8 mouse cellular contexts compared by ENCODE assay signal in genomic region chr6:50596301-50597211, GRCm38 (mm10). TPM values are rescaled to one million over a fixed set of nuclear protein-coding genes. Genes with fewer than 3 reads are reported as not detected.
A peak's percentile ranks its signal among the peaks of the same experiment; 100 is the strongest.
DNase-seq lines count a peak whose midpoint lies in the region; ATAC-seq and TF ChIP-seq lines count a peak whose summit lies in the region.

4921507P07Rik (minus strand) TSS chr6:50596632.

- peak; percentile 27 to 87; a peak in 3 of 4 replicates for TF ChIP-seq CTCF in CH12.LX (conservative IDR thresholded peaks at IDR 0.05 in 1 of 2, IDR thresholded peaks at IDR 0.05 in 1 of 2; ENCODE audit: low read depth in 2 of 2, low read length in 2 of 2)

- peak; percentile 95 for DNase-seq in CH12.LX (ENCODE audit: extremely low read depth)
- DNase-seq in c-Kit-positive CD71-positive TER-119-negative erythroid progenitor cells, embryonic 14.5 days (ENCODE audit: low read depth), result peak; percentile 91
- peak; percentile 95 for DNase-seq in forebrain, embryonic 10.5 days (ENCODE audit: extremely low spot score, low spot score)
- DNase-seq in kidney, postnatal 14 days, result peak; percentile 96
- peak; percentile 92 to 95 for DNase-seq in natural killer cell, adult 2 months (ENCODE audit: low spot score in 2 of 2)

- TF ChIP-seq RAD21 in CH12.LX (IDR thresholded peaks at IDR 0.05; ENCODE audit: low read depth, low read length), result peak; percentile 54

- H3K27ac ChIP-seq in CH12.LX (ENCODE audit: insufficient read depth, low read depth), result no peak within 1 kb of the TSS
- peak within 1 kb of the TSS; percentile 84 for H3K27ac ChIP-seq in forebrain, embryonic 10.5 days
- H3K27ac ChIP-seq in heart, embryonic 15.5 days, result peak within 1 kb of the TSS; percentile 14; the same call in 1 of the 2 replicates
- no peak within 1 kb of the TSS for H3K27ac ChIP-seq in liver, embryonic 12.5 days
- H3K27ac ChIP-seq in stomach, embryonic 14.5 days (ENCODE audit: low read length), result 0 out of 2 replicates have a peak within 1 kb of the TSS, but pooled peaks have one; percentile 15

- H3K36me3 ChIP-seq in CH12.LX (replicated peaks in 1 of 2; ENCODE audit: control insufficient read depth in 1 of 2, insufficient read depth in 1 of 2, low read length in 1 of 2), result no peaks in the 10 kb centered on the region
- H3K36me3 ChIP-seq in forebrain, embryonic 10.5 days (replicated peaks), result peaks cover 3% of the 10 kb centered on the region; the same call in 1 of the 2 replicates
- no peaks in the 10 kb centered on the region for H3K36me3 ChIP-seq in heart, embryonic 15.5 days
- no peaks in the 10 kb centered on the region for H3K36me3 ChIP-seq in liver, embryonic 12.5 days
- H3K36me3 ChIP-seq in stomach, embryonic 14.5 days (ENCODE audit: control insufficient read depth, insufficient read depth, low read length), result no peaks in the 10 kb centered on the region

- 1% methylated on average over 54 of the region's 62 CpGs for WGBS in forebrain, embryonic 10.5 days
- WGBS in heart, embryonic 15.5 days, result under 1% methylated on average over 58 of the region's 62 CpGs
- 2% methylated on average over 59 of the region's 62 CpGs for WGBS in liver, embryonic 12.5 days (ENCODE audit: insufficient replicate concordance)
- under 1% methylated on average over 62 of the region's 62 CpGs for WGBS in stomach, embryonic 14.5 days

- in situ Hi-C loops in CH12.LX (cut with MboI; ENCODE audit: low pct_ligation_motif_present, low pct_unique_long_range_greater_than_20kb, low sequenced_read_pairs), result no loop called here

- peak; percentile 98 for ATAC-seq in heart, embryonic 15.5 days (replicated peaks; ENCODE audit: insufficient number of reproducible peaks, insufficient read depth, low FRiP score, low read depth)
- ATAC-seq in liver, embryonic 12.5 days, result peak; percentile 99
- peak; percentile 98 for ATAC-seq in stomach, embryonic 14.5 days (ENCODE audit: insufficient number of reproducible peaks, insufficient read depth, low FRiP score, low read depth)

- peaks cover 0 to 11% of the 10 kb centered on the region in 2 experiments; a peak in 2 of 4 replicates for H3K4me1 ChIP-seq in CH12.LX (ENCODE audit: control insufficient read depth in 1 of 2, insufficient read depth in 2 of 2)
- peaks cover 9% of the 10 kb centered on the region for H3K4me1 ChIP-seq in forebrain, embryonic 10.5 days
- peaks cover 25% of the 10 kb centered on the region for H3K4me1 ChIP-seq in heart, embryonic 15.5 days (replicated peaks)
- H3K4me1 ChIP-seq in liver, embryonic 12.5 days, result peaks cover 14% of the 10 kb centered on the region; the same call in 1 of the 2 replicates
- H3K4me1 ChIP-seq in stomach, embryonic 14.5 days (ENCODE audit: control insufficient read depth, insufficient read depth, low read length), result peaks cover 4% of the 10 kb centered on the region; the same call in 1 of the 2 replicates

- peak within 1 kb of the TSS; percentile 76 for H3K4me2 ChIP-seq in CH12.LX (ENCODE audit: insufficient read depth, low read depth, poor library complexity, severe bottlenecking)
- H3K4me2 ChIP-seq in heart, embryonic 15.5 days, result peak within 1 kb of the TSS; percentile 94
- peak within 1 kb of the TSS; percentile 96 for H3K4me2 ChIP-seq in liver, embryonic 12.5 days
- H3K4me2 ChIP-seq in stomach, embryonic 14.5 days (replicated peaks; ENCODE audit: low read depth, low read length), result peak within 1 kb of the TSS; percentile 99

- peaks cover 6% of the 10 kb centered on the region for H3K9me3 ChIP-seq in CH12.LX (replicated peaks; ENCODE audit: low read length)
- H3K9me3 ChIP-seq in forebrain, embryonic 10.5 days, result peaks cover 7% of the 10 kb centered on the region
- no peaks in the 10 kb centered on the region for H3K9me3 ChIP-seq in heart, embryonic 15.5 days (replicated peaks)
- H3K9me3 ChIP-seq in liver, embryonic 12.5 days (replicated peaks), result no peaks in the 10 kb centered on the region
- H3K9me3 ChIP-seq in stomach, embryonic 14.5 days (ENCODE audit: control insufficient read depth, low read depth, low read length), result 0 out of 2 replicates have a peak, but pooled peaks cover 4% of the 10 kb centered on the region

- H3K9ac ChIP-seq in CH12.LX (ENCODE audit: insufficient read depth, low read depth), result no peak within 1 kb of the TSS
- peak within 1 kb of the TSS; percentile 54 for H3K9ac ChIP-seq in heart, embryonic 15.5 days
- peak within 1 kb of the TSS; percentile 70 for H3K9ac ChIP-seq in liver, embryonic 12.5 days
- H3K9ac ChIP-seq in stomach, embryonic 14.5 days (replicated peaks; ENCODE audit: low read depth, low read length), result peak within 1 kb of the TSS; percentile 50; the same call in 1 of the 2 replicates

- dilution Hi-C loops in CH12.LX (cut with MboI; ENCODE audit: extremely low pct_ligation_motif_present, extremely low pct_unique_long_range_greater_than_20kb, low sequenced_read_pairs), result no loop called here

- no peak for TF ChIP-seq EP300 in CH12.LX (IDR thresholded peaks at IDR 0.05; ENCODE audit: low read length)

- TF ChIP-seq POLR2A in CH12.LX (IDR thresholded peaks at IDR 0.05; ENCODE audit: low read depth, low read length), result peak; percentile 57; the same call in 1 of the 2 replicates

- peak within 1 kb of the TSS in 2 of 3 experiments; percentile 53 to 62 for H3K4me3 ChIP-seq in CH12.LX (replicated peaks in 1 of 3; ENCODE audit: low read depth in 2 of 3, low read length in 2 of 3, poor library complexity in 1 of 3)
- H3K4me3 ChIP-seq in forebrain, embryonic 10.5 days, result peak within 1 kb of the TSS; percentile 79
- peak within 1 kb of the TSS; percentile 56 for H3K4me3 ChIP-seq in heart, embryonic 15.5 days
- H3K4me3 ChIP-seq in liver, embryonic 12.5 days, result peak within 1 kb of the TSS; percentile 61
- peak within 1 kb of the TSS; percentile 57 for H3K4me3 ChIP-seq in stomach, embryonic 14.5 days (ENCODE audit: low read depth, low read length)

- H3K27me3 ChIP-seq in CH12.LX (replicated peaks), result peaks cover 26% of the 10 kb centered on the region
- peaks cover 32% of the 10 kb centered on the region for H3K27me3 ChIP-seq in forebrain, embryonic 10.5 days (ENCODE audit: poor library complexity, severe bottlenecking)
- no peaks in the 10 kb centered on the region for H3K27me3 ChIP-seq in heart, embryonic 15.5 days
- H3K27me3 ChIP-seq in liver, embryonic 12.5 days (replicated peaks), result 0 out of 2 replicates have a peak, but pooled peaks cover 5% of the 10 kb centered on the region
- no peaks in the 10 kb centered on the region for H3K27me3 ChIP-seq in stomach, embryonic 14.5 days (ENCODE audit: control insufficient read depth, insufficient read depth, low read length)

- no peaks in the 10 kb centered on the region for H3K79me2 ChIP-seq in CH12.LX (replicated peaks; ENCODE audit: control insufficient read depth, extremely low read depth, insufficient read depth, poor library complexity, severe bottlenecking)

TF ChIP-seq in CH12.LX, 34 proteins besides CTCF, POLR2A, EP300 and RAD21 (continues in another document):
- TF ChIP-seq MAZ (IDR thresholded peaks at IDR 0.05; ENCODE audit: low read depth, low read length), result peak; percentile 71; the same call in 1 of the 2 replicates
- TF ChIP-seq PAX5 (IDR thresholded peaks at IDR 0.05; ENCODE audit: low read length), result no peak
- peak; percentile 27; the same call in 1 of the 2 replicates for TF ChIP-seq IRF4 (IDR thresholded peaks at IDR 0.05; ENCODE audit: low read depth, low read length)
- TF ChIP-seq USF2 (conservative IDR thresholded peaks at IDR 0.05; ENCODE audit: low read depth, low read length), result no peak
- no peak for TF ChIP-seq SIN3A (IDR thresholded peaks at IDR 0.05; ENCODE audit: low read length)
- no peak for TF ChIP-seq NELFE (IDR thresholded peaks at IDR 0.05; ENCODE audit: low read depth, low read length)
- no peak for TF ChIP-seq GABPA (IDR thresholded peaks at IDR 0.05; ENCODE audit: insufficient replicate concordance, low read depth, low read length)
- TF ChIP-seq HCFC1 (IDR thresholded peaks at IDR 0.05; ENCODE audit: low read depth, low read length), result peak; percentile 18
- TF ChIP-seq ETS1 (conservative IDR thresholded peaks at IDR 0.05; ENCODE audit: low read depth, low read length), result no peak
- TF ChIP-seq TCF12 (IDR thresholded peaks at IDR 0.05; ENCODE audit: low read depth, low read length), result no peak
- TF ChIP-seq ZNF384 (IDR thresholded peaks at IDR 0.05; ENCODE audit: low read depth, low read length), result no peak
- TF ChIP-seq POLR2AphosphoS2 (IDR thresholded peaks at IDR 0.05; ENCODE audit: low read depth, low read length), result no peak
- TF ChIP-seq MYC (IDR thresholded peaks at IDR 0.05; ENCODE audit: low read depth, low read length), result no peak
- TF ChIP-seq KAT2A (IDR thresholded peaks at IDR 0.05; ENCODE audit: insufficient replicate concordance, low read length), result no peak
- no peak for TF ChIP-seq MAFK (IDR thresholded peaks at IDR 0.05; ENCODE audit: insufficient replicate concordance, low read length)
- no peak for TF ChIP-seq NRF1 (IDR thresholded peaks at IDR 0.05; ENCODE audit: low read depth, low read length)
- TF ChIP-seq ZMIZ1 (IDR thresholded peaks at IDR 0.05; ENCODE audit: low read depth, low read length), result no peak
- no peak for TF ChIP-seq USF1 (IDR thresholded peaks at IDR 0.05; ENCODE audit: low read depth, low read length)
- no peak for TF ChIP-seq CHD2 (IDR thresholded peaks at IDR 0.05; ENCODE audit: low read length)
- 0 out of 2 replicates have a peak, but pooled peaks have one; percentile 18 for TF ChIP-seq ELF1 (IDR thresholded peaks at IDR 0.05; ENCODE audit: low read depth, low read length)
- no peak for TF ChIP-seq E2F4 (IDR thresholded peaks at IDR 0.05; ENCODE audit: insufficient replicate concordance, low read depth, low read length)
- TF ChIP-seq JUND (conservative IDR thresholded peaks at IDR 0.05; ENCODE audit: low read depth, low read length), result no peak
- TF ChIP-seq JUN (IDR thresholded peaks at IDR 0.05; ENCODE audit: insufficient read depth, low read depth, low read length), result no peak
- TF ChIP-seq UBTF (IDR thresholded peaks at IDR 0.05; ENCODE audit: low read depth, low read length), result no peak
- peak; percentile 24; the same call in 1 of the 2 replicates for TF ChIP-seq MXI1 (IDR thresholded peaks at IDR 0.05; ENCODE audit: low read depth, low read length)
- no peak for TF ChIP-seq TBP (conservative IDR thresholded peaks at IDR 0.05; ENCODE audit: low read depth, low read length)
- no peak for TF ChIP-seq ZC3H11A (IDR thresholded peaks at IDR 0.05; ENCODE audit: low read depth, low read length)

RNA-seq across cellular contexts. Expression of gene 4921507P07Rik, which starts in this region (rescaled TPM):
- total RNA-seq in CH12.LX (2012; rRNA removed), result not detected in 2 replicates
- total RNA-seq in CH12.LX (2014; rRNA removed), result not detected in 2 replicates
- polyA plus RNA-seq in CH12.LX (2012; ENCODE audit: insufficient read length, low read depth), result 0.13 and 0.14 TPM in 2 replicates
- polyA plus RNA-seq in forebrain, embryonic 10.5 days (2016; fragmentation: Nextera tagmentation; extraction: Ambion mirVana), result 0.36 and 0.60 TPM in 2 replicates
- polyA plus RNA-seq in heart, embryonic 15.5 days (2015; fragmentation: Nextera tagmentation; extraction: Ambion mirVana), result 0.34 and 0.37 TPM in 2 replicates
- 0.13 and 0.19 TPM in 2 replicates for polyA plus RNA-seq in liver, embryonic 12.5 days (2016; fragmentation: Nextera tagmentation; extraction: Ambion mirVana)
- polyA plus RNA-seq in stomach, embryonic 14.5 days (2014; fragmentation: Nextera tagmentation; extraction: Ambion mirVana), result 1.3 TPM in 2 replicates

Comparison
In these comparisons a context has a peak if more than half of its experiments do, and no peak if none do; other contexts are left out.
1. Peak in DNase-seq, H3K4me3 ChIP-seq and H3K4me2 ChIP-seq in CH12.LX; RNA of the gene not detected or under 1 TPM.
2. Peak in DNase-seq, H3K4me3 ChIP-seq and H3K27ac ChIP-seq in forebrain, embryonic 10.5 days; RNA of the gene not detected or under 1 TPM.
3. Peak in ATAC-seq, H3K4me3 ChIP-seq, H3K27ac ChIP-seq, H3K9ac ChIP-seq and H3K4me2 ChIP-seq in heart, embryonic 15.5 days; RNA of the gene not detected or under 1 TPM.
4. Peak in ATAC-seq, H3K4me3 ChIP-seq, H3K9ac ChIP-seq and H3K4me2 ChIP-seq in liver, embryonic 12.5 days; RNA of the gene not detected or under 1 TPM.